Mouse (Mus musculus) hindbrain, embryonic 15.5 days (tissue): Measurements from ENCODE around the gene Tdrd5. TPM values are rescaled to one million over a fixed set of nuclear protein-coding genes. Genes with fewer than 3 reads are reported as not detected.
"Not testable (repeated sequence)": the region's sequence is repeated elsewhere in the genome, so short reads cannot be mapped to it uniquely, and the experiment has no call there.

Experiments used
- ATAC-seq: fragments of 200-750 bp; cut with Nextera tagmentation; 2 replicates; pipeline ENCODE4 v1.8.0; 2017; ENCODE audit warnings: low read depth, moderate number of reproducible peaks, moderate TSS enrichment; ENCODE audit not compliant: low FRiP score
- H3K27ac ChIP-seq: fragments of 300-500 bp; sonication (generic); replicated peaks from 2 replicates; pipeline ENCODE4 v1.5.1; 2015; ENCODE audit warnings: mild to moderate bottlenecking, inconsistent platforms
- H3K27me3 ChIP-seq: fragments of 300-500 bp; sonication (generic); 2 replicates; pipeline ENCODE4 v1.6.1; 2015; ENCODE audit warnings: control low read depth, inconsistent platforms
- H3K36me3 ChIP-seq: fragments of 300-500 bp; sonication (generic); 2 replicates; pipeline ENCODE4 v1.6.1; 2015; ENCODE audit warnings: control low read depth, inconsistent platforms
- H3K4me1 ChIP-seq: fragments of 300-500 bp; sonication (generic); replicated peaks from 2 replicates; pipeline ENCODE4 v1.6.1; 2015; ENCODE audit warnings: control low read depth, inconsistent platforms
- H3K4me2 ChIP-seq: fragments of 300-500 bp; sonication (generic); 2 replicates; pipeline ENCODE4 v1.6.1; 2015; ENCODE audit warnings: moderate library complexity, mild to moderate bottlenecking, inconsistent platforms
- H3K4me3 ChIP-seq: fragments of 300-500 bp; sonication (generic); 2 replicates; pipeline ENCODE4 v1.5.1; 2015; ENCODE audit warnings: mild to moderate bottlenecking, inconsistent platforms
- H3K9ac ChIP-seq: fragments of 300-500 bp; sonication (generic); 2 replicates; pipeline ENCODE4 v1.6.1; 2015; ENCODE audit warnings: inconsistent platforms
- H3K9me3 ChIP-seq: fragments of 300-500 bp; sonication (generic); 2 replicates; pipeline ENCODE4 v1.6.1; 2016; ENCODE audit warnings: control low read depth, inconsistent platforms
- WGBS: fragments of 180-500 bp; shearing (Covaris S2); methylation state at CpG from one replicate; pipeline ENCODE4 v1.1.7; 2015; 5-methylcytosine and 5-hydroxymethylcytosine counted together
- polyA plus RNA-seq: library from polyadenylated mRNA; unstranded; fragments of >200 nt; fragmentation: Nextera tagmentation; extraction: Ambion mirVana; gene quantifications from 2 replicates; pipeline ENCODE4 v1.2.1, GENCODE M21; 2015

The Tdrd5 gene
- polyA plus RNA-seq, 1 experiment from 2014 or later, result 0.88 TPM

DNA sequence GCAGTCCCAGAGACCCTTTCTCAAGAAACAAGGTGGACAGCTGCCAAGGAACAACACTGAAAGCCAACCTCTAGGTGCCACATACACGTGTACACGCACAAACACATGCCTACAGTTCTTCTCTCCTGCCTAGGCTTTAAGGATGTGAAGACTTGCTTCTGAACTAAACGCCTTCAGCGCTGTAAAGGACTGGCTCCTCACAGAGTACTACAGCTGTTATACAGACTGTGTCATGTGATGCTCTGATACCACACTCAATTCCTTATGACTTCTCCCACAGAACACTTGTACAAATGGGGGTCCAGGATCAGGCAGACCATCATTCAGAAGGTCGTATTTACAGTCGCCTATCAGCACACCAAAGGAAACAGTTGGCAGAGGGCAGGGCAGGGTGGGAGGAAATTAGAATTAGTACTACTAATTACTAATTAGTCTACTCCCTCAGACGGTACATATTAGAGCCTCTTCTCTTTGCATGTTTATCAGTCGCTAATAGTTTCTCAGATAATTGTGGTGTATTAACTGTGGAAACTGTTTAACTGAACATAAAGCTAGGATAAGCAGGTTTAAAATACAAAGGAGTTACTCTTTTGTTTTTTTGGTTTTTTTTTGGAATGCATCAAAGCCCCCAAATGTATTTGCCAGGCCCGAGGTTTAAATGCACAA is 14.8 kb downstream of the Tdrd5 start:
- Histone ChIP-seq H3K9ac (no peak overlapping the region), H3K4me1 (no peaks in the 10 kb centered on the region), H3K4me3 (no peak overlapping the region), H3K27me3 (no peaks in the 10 kb centered on the region), H3K36me3 (no peaks in the 10 kb centered on the region), H3K27ac (no peak overlapping the region), H3K4me2 (no peak overlapping the region), H3K9me3 (no peaks in the 10 kb centered on the region)
- 82% methylated on average over 9 of the region's 9 CpGs for WGBS
- ATAC-seq, result no peak

GRCm38 (mm10) chr1:156285541-156285896 is 17.9 kb downstream of the Tdrd5 start:
- ATAC-seq, result no peak
- Histone ChIP-seq H3K4me1 (no peaks in the 10 kb centered on the region), H3K36me3 (no peaks in the 10 kb centered on the region), H3K4me3 (no peak overlapping the region), H3K9ac (no peak overlapping the region), H3K4me2 (no peak overlapping the region), H3K27me3 (no peaks in the 10 kb centered on the region), H3K9me3 (no peaks in the 10 kb centered on the region), H3K27ac (no peak overlapping the region)
- WGBS, result 85% methylated on average over 5 of the region's 5 CpGs

GRCm38 (mm10) chr1:156284851-156285540 is 18.5 kb downstream of the Tdrd5 start:
- Histone ChIP-seq H3K36me3 (no peaks in the 10 kb centered on the region), H3K9ac (no peak overlapping the region), H3K27me3 (no peaks in the 10 kb centered on the region), H3K27ac (no peak overlapping the region), H3K4me1 (no peaks in the 10 kb centered on the region), H3K4me2 (no peak overlapping the region), H3K9me3 (no peaks in the 10 kb centered on the region), H3K4me3 (no peak overlapping the region)
- 36% methylated on average over 9 of the region's 9 CpGs for WGBS
- ATAC-seq, result no peak

- Histone ChIP-seq H3K36me3 (no peaks in the 10 kb centered on the region), H3K9me3 (no peaks in the 10 kb centered on the region), H3K27ac (no peak overlapping the region), H3K27me3 (no peaks in the 10 kb centered on the region), H3K4me2 (no peak overlapping the region), H3K4me3 (no peak overlapping the region), H3K4me1 (no peaks in the 10 kb centered on the region), H3K9ac (no peak overlapping the region)
- WGBS, result 80% methylated on average over 10 of the region's 10 CpGs
- no peak for ATAC-seq
Measured at GRCm38 (mm10) chr1:156284207-156284606, 19.3 kb downstream of the Tdrd5 start.

- Histone ChIP-seq H3K27ac (no peak overlapping the region), H3K4me3 (no peak overlapping the region), H3K4me1 (no peaks in the 10 kb centered on the region), H3K36me3 (no peaks in the 10 kb centered on the region), H3K9me3 (no peaks in the 10 kb centered on the region), H3K9ac (no peak overlapping the region), H3K27me3 (no peaks in the 10 kb centered on the region), H3K4me2 (no peak overlapping the region)
- WGBS, result 89% methylated on average over 7 of the region's 7 CpGs
- no peak for ATAC-seq
Measured at GRCm38 (mm10) chr1:156280131-156280530, 23.3 kb downstream of the Tdrd5 start.

DNA sequence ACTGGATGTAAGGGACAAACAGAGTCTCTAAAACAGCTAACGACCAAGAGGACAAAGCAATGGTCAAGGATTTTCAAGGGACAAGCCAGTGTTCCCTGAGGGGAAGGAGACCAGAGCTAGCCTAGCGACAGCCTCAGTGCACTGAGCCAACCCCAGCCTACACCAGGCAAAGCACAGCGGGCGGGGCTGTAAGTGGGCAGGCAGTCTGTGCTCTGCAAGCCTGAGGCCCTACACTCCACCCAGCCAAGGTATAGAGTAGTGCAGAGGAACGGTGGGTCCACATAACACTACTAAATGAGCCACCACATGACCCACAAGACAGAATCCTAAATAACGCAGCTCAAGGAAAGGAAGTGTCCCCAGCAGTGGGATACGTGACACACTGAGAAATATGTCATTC is 29.8 kb downstream of the Tdrd5 start:
- H3K9me3 ChIP-seq, result no peaks in the 10 kb centered on the region
- no peak overlapping the region for H3K9ac ChIP-seq
- H3K27me3 ChIP-seq, result no peaks in the 10 kb centered on the region
- no peak overlapping the region for H3K27ac ChIP-seq
- no peak overlapping the region for H3K4me3 ChIP-seq
- 0 out of 2 replicates have a peak, but pooled peaks cover 3% of the 10 kb centered on the region for H3K4me1 ChIP-seq
- WGBS, result 69% methylated on average over 7 of the region's 7 CpGs
- H3K36me3 ChIP-seq, result no peaks in the 10 kb centered on the region
- ATAC-seq, result no peak
- no peak overlapping the region for H3K4me2 ChIP-seq

- Histone ChIP-seq H3K27ac (no peak overlapping the region; the same call in 1 of the 2 replicates), H3K4me1 (0 out of 2 replicates have a peak, but pooled peaks cover 3% of the 10 kb centered on the region), H3K4me3 (no peak overlapping the region), H3K9me3 (no peaks in the 10 kb centered on the region), H3K27me3 (no peaks in the 10 kb centered on the region), H3K4me2 (no peak overlapping the region), H3K9ac (no peak overlapping the region), H3K36me3 (no peaks in the 10 kb centered on the region)
- no peak for ATAC-seq
- WGBS, result 39% methylated on average over 5 of the region's 5 CpGs
Measured at GRCm38 (mm10) chr1:156271654-156272053, 31.8 kb downstream of the Tdrd5 start.

DNA sequence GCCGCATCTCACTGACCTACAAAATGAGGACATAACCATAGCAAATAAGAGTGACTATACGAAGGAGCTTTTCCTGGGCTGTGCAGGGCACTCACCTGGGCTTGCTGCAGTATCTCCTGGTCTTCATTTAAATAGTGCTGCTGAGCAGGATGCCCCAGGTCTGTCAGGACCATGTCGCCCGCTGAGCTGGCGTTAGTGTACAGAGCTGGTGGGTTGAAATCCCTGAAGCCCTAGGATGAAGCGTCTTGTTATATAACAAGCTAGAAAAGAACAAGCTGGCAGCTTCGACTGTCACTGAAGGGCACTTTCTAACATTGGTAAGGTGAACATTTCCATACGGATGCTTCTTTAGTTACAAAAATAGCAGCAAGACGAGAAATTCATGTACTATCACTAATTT is 33.0 kb downstream of the Tdrd5 start:
- H3K4me2 ChIP-seq, result no peak overlapping the region
- 87% methylated on average over 9 of the region's 9 CpGs for WGBS
- H3K9ac ChIP-seq, result no peak overlapping the region
- no peaks in the 10 kb centered on the region for H3K27me3 ChIP-seq
- H3K4me1 ChIP-seq, result 0 out of 2 replicates have a peak, but pooled peaks cover 3% of the 10 kb centered on the region
- H3K36me3 ChIP-seq, result no peaks in the 10 kb centered on the region
- no peak overlapping the region for H3K27ac ChIP-seq
- no peak for ATAC-seq
- no peaks in the 10 kb centered on the region for H3K9me3 ChIP-seq
- no peak overlapping the region for H3K4me3 ChIP-seq

GRCm38 (mm10) chr1:156268546-156268945 is 34.9 kb downstream of the Tdrd5 start:
- ATAC-seq, H3K9ac ChIP-seq, H3K4me3 ChIP-seq, H3K9me3 ChIP-seq, H3K27me3 ChIP-seq, H3K4me1 ChIP-seq, H3K27ac ChIP-seq, H3K36me3 ChIP-seq, H3K4me2 ChIP-seq: not testable (repeated sequence)
- 22% methylated on average over 3 of the region's 3 CpGs for WGBS

DNA sequence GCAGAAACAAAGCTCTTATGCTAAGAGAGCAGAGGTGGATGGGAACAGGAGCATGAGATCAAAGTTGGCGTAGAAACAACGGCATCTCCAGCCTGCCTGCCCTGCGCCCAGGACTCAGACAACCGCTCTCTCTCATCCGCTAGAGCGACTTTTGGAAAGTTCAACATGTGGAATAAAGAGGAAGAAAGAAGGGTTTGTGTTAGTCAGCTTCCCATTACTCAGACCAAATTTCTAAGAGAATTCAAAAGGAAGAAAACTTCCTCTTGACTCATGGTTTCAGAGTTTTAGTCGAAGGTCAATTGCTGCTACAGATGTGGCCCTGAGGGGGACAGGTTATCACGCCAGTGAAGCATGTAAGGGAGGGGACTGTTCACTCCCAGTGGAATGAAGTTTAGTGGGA is 39.5 kb downstream of the Tdrd5 start:
- Histone ChIP-seq H3K27me3 (no peaks in the 10 kb centered on the region), H3K36me3 (no peaks in the 10 kb centered on the region), H3K9me3 (no peaks in the 10 kb centered on the region), H3K27ac (no peak overlapping the region), H3K4me2 (no peak overlapping the region), H3K4me3 (no peak overlapping the region), H3K9ac (no peak overlapping the region), H3K4me1 (no peaks in the 10 kb centered on the region)
- WGBS, result 91% methylated on average over 8 of the region's 8 CpGs
- no peak for ATAC-seq

- H3K4me1 ChIP-seq, result no peaks in the 10 kb centered on the region
- no peak overlapping the region for H3K27ac ChIP-seq
- no peaks in the 10 kb centered on the region for H3K27me3 ChIP-seq
- no peak overlapping the region for H3K4me3 ChIP-seq
- H3K9me3 ChIP-seq, result no peaks in the 10 kb centered on the region
- 48% methylated on average over 2 of the region's 2 CpGs for WGBS
- H3K4me2 ChIP-seq, result no peak overlapping the region
- no peaks in the 10 kb centered on the region for H3K36me3 ChIP-seq
- ATAC-seq, result no peak
- H3K9ac ChIP-seq, result no peak overlapping the region
Measured at GRCm38 (mm10) chr1:156263352-156263751, 40.1 kb downstream of the Tdrd5 start.

DNA sequence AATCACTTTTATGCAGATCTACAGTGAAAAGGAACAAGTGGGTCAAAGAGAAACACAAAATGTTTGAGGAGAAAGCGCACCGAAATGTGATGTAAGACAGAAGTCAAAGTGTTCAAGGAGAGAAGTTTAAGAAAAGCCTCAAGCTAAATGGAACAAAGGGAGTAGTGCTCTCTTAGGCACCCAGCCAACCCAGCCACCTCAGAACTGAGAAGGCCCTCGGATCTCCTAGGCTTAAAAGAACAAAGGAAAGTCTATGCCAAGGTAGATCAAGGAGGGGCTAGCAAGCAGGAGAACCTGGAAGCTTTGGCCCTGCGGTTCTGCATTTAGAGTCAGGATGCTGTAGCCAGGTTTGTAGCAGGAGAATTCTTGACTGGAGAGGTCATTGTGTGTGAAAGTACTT is 48.6 kb downstream of the Tdrd5 start:
- Histone ChIP-seq H3K4me1 (no peaks in the 10 kb centered on the region), H3K4me3 (no peak overlapping the region), H3K9me3 (no peaks in the 10 kb centered on the region), H3K4me2 (no peak overlapping the region), H3K27me3 (no peaks in the 10 kb centered on the region), H3K36me3 (no peaks in the 10 kb centered on the region), H3K27ac (no peak overlapping the region), H3K9ac (no peak overlapping the region)
- WGBS, result 81% methylated on average over 4 of the region's 4 CpGs
- no peak for ATAC-seq

GRCm38 (mm10) chr1:156251096-156251495 is 52.4 kb downstream of the Tdrd5 start:
- H3K36me3 ChIP-seq, H3K4me3 ChIP-seq, H3K4me2 ChIP-seq, H3K27me3 ChIP-seq, H3K4me1 ChIP-seq, ATAC-seq, H3K27ac ChIP-seq, H3K9me3 ChIP-seq, H3K9ac ChIP-seq: not testable (repeated sequence)
- WGBS, result 88% methylated on average over 4 of the region's 4 CpGs
